Mouse (Mus musculus) ZHBTc4 (cell line): Measurements from ENCODE around the gene Ccdc89.

Source experiments
- DNase-seq: peaks from one replicate; pipeline ENCODE4 v3.0.0-alpha.2; 2011; ENCODE audit warnings: low read depth, low spot score

Gene Ccdc89

DNA sequence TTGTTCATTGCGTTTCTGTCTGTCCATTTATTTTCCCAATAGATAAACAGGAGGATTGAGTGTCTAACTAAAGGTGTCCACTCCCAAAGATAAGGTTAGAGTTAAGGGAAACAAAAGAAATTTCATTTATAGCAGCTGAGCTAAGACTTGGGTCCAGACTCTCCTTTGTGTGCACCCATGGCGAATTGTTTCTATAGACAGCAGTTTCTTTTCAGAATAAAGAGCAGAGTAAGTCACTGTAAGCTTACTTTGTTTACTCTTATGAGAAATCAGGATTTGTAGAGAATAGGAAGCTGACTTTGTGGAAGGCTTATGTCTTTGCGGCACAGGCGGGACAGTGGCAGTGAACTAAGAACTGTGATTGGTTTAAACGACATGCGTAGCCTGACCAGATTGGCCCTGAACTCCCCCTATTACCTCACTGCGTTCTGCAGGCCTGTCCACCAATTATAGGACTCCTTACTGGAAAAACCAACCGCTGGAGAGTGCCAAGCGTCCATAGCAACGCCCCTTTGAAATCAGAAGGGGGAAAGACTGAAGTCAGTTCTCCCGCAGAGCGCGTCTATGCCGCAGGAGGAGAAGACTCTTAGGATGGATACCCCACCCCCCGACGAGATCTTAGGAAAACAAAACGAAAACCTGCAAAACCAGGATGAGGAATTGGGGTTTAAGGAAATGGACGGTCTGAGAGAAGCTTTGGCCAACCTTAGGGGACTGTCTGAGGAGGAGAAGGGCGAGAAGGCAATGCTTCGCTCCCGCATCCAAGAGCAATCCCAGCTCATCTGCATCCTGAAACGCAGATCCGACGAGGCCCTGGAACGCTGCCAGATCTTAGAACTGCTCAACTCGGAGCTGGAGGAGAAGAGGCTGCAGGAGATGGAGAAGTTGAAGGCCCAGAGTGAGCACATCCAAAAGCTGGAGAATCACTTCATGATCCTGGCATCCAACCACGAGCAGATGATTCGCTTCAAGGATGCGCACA lies at the start of gene Ccdc89:
Gene Ccdc89, plus strand, starts transcription at position 558 of the 982 bp plus-strand sequence.
- DNase-seq: peak; percentile 92

DNA sequence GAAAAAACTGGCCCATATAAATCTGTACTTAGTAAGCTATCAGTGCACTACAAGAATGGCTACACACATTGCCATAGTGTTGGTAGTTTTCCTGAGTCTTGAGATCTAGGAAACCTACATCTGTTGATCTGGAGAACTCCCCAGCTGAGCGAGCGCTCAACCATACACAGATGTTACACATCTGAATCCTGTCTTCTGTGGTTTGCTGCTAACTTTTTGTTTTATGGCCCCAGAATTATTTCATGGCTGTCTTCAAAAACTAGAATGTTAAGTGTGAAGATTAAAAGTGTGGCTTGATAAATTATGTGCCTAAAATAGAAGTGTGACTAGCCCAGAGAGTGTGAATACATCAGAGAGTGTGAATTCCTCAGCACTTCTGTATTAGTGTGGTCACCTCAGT lies 42.0 kb upstream of the Ccdc89 start:
- no peak for DNase-seq

DNA sequence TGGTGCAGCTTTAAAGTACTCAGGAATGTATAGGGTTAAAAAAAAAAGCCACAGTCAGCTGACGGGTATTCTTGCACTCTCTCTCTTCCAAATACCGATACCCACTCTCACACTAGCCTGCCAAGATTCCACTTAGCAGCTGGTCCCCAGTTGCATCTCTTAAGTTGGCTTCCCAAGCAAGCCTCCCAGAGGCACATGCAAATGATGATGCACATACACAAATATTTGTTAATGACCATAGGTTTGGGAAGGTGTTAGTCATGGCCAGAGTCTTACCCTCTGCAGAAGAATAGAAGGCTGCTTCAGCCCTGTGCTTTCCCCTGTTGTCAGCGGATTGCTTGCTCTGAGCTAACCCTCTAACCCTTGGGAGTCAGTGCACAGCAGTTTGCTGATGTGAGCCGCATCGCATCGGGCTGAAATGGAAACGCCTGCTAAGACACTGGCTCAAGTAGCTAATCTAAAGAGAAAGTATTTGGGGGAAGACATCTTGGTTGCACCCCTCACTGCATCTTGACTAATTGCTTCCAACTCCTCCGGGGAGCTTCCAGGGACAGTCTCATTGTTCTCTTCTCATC lies 39.4 kb upstream of the Ccdc89 start:
- DNase-seq: no peak

DNA sequence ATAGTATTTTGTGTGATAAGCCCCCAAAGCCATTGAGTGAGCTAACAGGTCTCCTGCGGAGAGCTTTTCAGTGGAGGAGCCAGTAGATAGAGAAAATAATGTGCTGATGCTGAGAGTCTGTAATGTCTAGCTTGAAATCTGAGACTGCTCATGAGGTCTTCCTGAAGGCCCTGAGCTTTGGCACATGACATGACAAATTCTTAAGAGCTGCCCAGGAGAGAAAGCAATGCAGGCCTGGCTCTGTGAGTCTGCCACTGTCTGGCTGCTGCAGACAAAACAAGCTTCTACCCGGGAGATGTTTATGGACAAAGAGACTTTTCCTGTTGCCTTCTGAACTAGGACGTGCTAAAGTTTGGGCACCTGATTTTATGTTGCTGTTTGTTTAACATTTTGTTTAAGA lies 36.6 kb upstream of the Ccdc89 start:
- DNase-seq: no peak

DNA sequence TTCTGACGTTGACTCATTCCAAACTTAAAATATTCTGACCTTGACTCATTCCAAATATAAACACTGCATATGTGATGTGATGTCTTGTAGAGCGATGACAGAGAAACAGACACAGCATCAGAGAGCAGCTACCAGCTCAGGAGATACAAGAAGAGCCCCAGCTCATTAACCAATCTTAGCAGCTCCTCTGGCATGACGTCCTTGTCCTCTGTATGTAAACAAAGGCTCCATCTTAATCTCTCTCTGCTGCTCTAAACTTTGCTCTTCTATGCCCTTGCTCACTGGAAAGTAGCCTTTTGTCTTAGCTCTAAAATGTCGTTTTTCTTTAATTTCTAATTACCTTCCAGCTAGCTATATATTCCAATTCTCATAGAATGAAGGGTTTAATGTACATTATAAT lies 31.3 kb upstream of the Ccdc89 start:
- no peak for DNase-seq

DNA sequence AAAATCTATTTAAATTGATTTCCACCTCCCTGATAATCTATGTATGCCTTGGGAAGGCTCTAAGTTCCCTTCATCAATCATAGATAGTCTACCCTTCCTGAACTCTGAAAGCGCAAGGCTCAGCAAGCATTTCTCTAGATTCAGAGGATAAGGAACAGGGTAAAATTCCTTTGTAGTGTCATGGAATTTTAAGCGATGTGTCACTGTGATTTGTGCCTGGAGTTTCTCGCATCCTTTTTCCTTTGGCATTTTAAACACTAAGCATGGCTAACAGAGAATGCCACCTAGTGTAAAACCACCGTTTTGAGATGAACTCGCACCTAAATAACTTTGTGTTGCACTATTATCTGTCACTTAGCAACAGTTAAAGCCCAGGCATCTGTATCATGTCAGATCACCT lies 30.4 kb upstream of the Ccdc89 start:
- DNase-seq: no peak

DNA sequence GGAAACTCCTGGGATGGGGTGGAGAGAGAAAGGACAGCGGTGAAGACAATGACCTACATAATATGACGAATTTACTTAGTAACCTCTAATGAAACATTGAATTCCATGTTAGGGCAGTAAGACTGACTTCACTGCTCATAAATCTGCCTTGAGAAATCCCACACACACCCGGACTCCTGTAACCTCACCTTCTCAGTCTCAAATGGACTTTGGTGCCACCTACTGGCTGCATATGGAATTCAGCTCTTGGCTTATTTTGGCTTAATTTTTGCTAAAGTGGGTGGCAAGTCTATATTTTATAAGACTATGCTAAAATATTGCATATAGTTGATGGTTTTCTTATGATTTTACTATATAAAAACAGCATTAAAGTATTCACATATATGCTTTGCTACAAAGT lies 16.4 kb upstream of the Ccdc89 start:
- peak; percentile 75 for DNase-seq

DNA sequence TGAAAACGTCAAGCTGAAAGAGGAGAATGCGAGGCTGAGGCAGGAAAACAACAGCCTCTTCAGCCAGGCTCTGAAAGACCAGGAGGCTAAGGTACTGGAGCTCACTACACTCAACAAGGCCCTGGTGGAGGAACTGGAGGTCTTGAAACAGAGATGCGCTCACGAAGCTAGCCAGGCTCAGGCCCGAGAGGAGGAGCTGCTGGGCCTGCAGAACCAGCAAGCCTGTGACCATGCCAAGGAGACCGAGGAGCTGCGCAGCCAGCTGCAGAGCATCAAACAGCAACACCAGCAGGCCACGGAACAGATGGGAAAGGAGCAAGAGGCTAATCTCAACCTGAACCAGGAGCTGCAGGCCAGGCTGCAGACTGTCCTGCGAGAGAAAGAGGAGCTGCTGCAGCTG lies 629 bp downstream of the Ccdc89 start:
- DNase-seq: peak; percentile 29

DNA sequence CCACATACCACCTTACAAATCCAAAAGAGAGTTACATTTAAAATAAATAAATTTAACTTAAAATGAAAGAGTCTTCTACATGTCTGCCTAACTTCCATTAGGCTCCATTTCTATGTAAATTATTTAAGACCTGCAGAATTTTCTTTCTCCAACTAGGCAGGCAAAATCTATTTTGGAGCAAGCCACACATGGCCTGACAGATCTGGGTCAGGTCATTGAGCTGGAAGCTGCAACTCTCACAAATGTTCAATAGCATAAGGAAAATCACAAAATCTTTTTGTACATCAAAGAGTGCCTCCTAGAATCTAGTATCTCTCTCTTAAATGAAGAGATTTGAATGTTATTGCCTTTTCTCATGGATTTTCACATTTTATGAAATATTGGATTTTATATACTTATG lies 5.8 kb downstream of the Ccdc89 start:
- no peak for DNase-seq

DNA sequence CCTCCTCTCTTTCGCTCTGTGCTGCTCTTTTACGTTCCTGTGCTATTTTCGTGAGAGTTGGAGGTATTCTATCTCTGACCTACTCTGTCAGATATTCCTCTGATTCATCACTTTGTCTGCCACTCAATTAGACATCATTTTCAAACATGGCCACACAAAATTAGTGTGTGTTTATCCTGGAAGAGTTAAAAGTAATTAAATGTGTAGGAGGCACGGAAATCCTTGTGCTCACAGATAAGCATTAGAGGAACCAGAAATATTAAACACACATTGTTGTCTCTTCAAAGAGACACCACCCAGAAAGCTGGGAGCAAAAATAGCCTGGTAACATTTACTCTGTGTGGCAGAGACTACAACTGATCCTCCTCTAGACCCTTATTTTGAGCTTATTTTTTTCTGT lies 13.7 kb downstream of the Ccdc89 start:
- DNase-seq: no peak

DNA sequence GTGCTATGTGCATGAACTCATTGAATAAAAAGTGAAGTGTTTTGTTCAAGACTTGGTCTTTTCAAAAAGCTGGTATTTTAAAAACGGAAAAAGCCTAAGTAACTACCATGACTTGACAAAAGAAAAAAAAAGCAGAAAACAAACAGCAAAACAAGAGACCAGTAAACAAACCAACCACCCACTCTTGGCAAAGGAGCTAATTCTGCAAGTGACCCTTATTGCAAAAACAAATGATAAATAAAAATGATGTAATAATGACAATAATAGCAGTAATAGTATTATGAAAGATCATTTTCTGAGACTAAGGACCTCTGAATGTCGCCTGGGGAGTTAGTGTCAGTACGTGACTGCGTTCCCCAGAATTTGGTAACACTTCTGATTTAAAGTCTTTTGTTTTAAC lies 15.7 kb downstream of the Ccdc89 start:
- no peak for DNase-seq

DNA sequence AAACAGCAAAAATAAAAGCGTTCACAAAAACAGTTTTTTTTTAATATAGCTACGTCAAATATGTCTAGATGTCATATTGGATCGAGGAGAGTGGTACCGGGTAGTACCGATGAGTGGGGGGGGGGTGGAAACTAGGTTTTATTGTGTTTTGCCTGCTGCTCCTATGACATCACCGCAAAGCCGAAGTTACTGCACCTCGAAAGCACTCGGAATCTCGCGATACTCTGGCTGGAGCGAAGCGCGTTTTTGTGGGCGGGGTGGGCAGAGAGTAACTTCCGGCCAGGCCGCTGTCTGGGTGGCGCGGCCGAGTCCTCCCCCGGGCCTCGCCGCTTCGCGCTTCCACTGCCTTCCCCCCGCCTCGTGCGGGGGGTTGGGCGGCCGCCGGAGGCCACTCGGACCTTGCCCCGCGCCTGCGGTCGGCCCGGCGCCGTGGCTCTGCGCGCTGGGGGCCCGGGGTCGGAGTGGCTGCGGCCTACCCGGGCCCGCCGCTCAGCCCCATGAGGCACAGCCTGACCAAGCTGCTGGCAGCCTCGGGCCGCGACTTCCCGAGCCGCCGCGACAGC lies 16.2 kb downstream of the Ccdc89 start, which contains the start of gene Crebzf:
Gene Crebzf, plus strand, starts transcription at position 212 of the 563 bp plus-strand sequence.
- DNase-seq: peak; percentile 97

DNA sequence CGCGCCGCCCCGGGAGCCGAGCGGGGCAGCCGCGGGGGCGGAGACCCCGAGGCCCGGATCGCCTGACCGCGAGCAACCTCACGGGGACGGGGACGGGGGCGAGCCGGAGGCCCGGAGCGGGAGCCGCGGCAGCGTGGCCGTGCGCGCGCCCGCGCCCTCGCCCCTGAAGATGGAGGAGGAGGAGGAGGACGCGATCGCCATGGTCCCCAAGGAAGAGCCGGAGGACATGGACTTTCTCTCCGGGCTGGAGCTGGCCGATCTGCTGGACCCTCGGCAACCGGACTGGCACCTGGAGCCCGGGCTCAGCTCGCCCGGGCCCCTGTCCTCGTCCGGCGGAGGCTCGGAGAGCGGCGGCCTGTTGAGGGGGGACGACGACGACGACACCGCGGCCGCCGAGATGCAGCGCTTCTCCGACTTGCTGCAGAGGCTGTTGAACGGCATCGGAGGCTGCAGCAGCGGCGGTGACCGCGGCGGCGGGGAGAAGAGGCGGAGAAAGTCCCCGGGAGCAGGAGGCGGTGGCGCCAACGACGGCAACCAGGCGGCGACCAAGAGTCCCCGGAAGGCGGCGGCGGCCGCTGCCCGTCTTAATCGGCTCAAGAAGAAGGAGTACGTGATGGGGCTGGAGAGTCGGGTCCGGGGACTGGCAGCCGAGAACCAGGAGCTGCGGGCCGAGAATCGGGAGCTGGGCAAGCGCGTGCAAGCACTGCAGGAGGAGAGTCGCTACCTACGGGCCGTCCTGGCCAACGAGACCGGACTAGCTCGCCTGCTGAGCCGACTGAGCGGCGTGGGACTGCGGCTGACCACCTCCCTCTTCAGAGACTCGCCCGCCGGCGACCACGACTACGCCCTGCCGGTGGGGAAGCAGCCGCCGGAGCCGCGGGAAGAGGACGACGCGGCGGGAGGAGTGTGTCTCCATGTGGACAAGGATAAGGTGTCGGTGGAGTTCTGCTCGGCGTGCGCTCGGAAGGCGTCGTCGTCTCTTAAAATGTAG lies 17.0 kb downstream of the Ccdc89 start:
- peak; percentile 59 for DNase-seq

DNA sequence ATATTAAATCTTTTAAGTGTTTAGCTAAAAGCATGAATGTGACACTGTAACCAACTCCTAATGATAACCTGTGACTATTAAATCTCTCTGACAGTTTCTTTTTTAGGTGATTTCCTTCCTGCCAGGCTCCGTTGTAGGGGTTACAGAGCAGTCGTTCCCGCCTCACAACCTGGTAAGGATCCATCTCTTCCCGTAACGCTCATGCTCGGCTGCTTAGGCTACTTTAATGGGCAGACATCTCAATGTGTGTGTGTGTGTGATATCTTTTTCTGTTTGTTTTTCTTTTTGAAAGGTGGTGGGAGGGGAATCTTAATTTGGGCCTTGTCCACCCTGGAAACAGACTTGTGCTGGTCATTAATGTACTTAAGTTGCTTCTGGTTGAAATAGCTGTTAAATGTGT lies 17.8 kb downstream of the Ccdc89 start:
- DNase-seq: peak; percentile 19

DNA sequence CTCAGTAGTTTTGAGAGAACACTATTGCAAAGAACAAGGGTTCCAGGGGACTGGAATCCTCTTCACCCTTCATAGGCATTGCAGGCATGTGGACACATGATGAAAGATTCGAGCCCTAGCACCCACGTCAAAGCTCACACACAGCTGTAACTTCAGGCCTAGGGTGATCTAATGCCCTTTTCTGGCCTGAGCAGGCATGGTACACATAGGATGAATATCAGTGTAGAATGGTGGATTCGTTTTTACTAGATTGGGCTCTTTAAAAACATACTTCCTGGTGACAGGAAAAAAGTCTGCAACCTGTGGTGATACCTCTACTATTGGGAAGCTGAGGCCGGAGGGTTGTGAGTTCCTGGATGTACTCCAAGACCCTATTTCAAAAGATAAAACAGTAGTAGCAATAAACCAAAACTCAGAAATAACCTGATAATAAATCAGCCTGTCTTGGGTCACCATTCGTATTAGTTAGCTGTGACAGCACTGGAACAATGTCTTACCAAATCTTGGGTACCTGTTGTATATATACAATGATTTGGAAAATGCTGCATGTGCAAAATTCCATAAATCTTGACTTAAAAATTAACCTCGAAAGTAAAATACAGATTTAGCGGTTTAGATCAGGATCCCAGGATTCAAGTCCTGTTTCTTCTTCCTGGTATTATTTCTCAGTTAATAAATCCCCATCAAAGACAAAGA lies 29.9 kb downstream of the Ccdc89 start:
- DNase-seq: no peak

DNA sequence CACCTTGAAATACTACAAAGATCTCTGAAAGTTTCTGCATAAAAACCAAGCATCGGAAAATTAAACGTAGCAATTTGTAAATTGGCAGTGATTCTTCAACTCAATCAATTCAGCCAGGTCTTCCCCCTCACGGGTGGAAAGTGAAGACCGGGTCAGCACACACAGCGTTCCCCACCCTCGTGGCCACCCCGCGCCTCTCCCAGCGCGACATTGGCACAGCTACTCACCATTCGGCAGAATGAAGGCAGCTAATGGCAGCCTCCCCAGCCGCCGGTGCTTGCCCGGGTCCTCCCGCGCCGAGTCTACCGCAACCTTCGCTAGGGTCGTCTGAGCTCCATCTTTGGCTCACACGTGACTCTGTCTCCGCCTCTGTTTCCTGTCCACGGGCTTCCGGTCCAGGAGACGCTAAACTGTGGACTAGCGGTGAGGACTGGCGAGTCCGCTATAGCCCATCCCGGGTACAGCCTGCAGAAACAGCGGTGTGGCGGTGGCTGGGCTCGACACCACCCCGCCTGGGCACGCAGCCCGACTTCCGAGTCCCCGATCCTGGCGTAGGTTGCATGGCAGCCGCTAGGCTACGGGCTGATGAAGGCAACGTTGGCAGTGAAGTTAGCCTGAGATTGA lies 30.6 kb downstream of the Ccdc89 start, which contains the start of gene Tmem126a:
Gene Tmem126a, minus strand, starts transcription at position 385 of the 624 bp plus-strand sequence.
- DNase-seq: peak; percentile 88

DNA sequence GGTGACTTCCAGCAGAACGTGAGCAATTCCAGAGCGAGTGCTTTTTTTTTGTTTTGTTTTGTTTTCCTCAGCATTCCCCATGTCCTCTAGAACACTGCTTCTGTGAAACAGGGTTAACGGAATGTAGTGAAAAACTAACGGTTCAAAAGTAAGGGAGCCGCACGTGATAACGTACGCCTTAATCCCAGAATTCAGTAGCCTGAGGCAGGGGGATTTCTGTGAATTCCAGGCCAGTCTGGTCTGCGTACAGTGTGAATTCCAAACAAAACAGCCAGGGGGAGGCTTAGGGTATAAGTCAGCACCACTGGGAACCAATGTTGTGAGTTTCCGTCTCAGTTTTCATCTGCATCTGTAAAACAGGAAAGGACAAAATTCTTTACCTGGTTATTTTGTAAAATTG lies 31.1 kb downstream of the Ccdc89 start:
- DNase-seq: peak; percentile 60

DNA sequence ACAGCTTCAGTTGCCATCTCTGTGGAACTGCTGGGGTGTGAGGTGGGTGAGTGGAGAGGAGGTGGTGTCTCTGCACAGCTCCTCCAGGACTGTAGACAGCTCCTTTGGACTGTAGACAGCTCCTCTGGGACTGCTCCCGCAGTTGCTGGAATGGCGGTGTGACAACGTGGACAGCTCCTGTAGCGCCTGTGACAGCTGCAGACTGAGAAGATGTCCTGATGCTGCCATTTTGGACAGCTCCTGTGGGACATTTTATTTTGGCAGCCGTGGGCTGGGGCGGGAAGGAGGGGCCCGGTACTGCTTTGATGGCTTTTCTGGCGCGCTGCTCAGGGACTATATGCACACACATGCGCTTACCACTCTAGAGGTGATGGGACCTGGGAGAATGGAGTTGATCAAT lies 34.0 kb downstream of the Ccdc89 start:
- peak; percentile 86 for DNase-seq

DNA sequence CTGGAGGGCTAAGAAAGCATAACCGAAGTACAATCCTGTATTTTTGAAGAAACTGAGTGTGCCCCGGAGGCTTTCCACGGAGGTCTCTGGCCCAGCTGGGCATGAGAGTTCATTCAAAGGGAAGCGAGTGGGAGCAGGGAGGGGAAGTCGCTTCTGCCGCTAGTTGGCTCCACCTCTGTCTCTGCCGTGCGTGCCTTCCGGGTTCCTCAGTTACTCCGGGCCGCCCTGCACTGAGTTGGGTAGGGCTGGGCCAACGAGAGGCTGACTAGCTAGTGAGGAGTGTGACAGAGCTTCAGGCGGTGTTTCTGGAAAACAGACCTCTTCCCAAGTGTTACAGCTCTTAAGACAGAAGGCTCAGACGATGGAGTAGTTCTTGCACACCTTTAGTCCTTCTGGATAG lies 34.6 kb downstream of the Ccdc89 start:
- peak; percentile 70 for DNase-seq

DNA sequence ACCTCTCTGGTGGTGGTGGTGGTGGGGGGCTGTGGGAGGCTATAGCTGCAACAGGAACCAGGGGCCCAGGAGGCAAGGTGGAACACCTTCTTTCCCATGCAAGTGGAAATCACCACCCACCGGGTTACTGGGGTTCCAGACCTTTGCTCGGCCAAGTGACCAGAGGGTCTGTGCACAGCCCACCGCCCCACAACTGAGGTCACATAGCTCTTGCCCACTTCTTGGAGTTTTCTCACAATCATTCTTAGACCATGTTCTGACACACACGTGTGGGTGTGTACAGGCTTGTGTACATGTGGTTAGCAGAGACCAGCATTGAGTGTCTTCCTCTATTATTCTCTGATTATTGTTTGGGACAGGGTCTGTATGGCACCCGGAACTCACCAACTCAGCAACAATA lies 35.1 kb downstream of the Ccdc89 start:
- no peak for DNase-seq
